Mouse (Mus musculus) lung, embryonic 16.5 days (tissue): ENCODE results near the gene Zfp78. TPM values are rescaled to one million over a fixed set of nuclear protein-coding genes. Genes with fewer than 3 reads are reported as not detected.

ENCODE experiments used
- ATAC-seq: fragments of 200-750 bp; cut with Nextera tagmentation; 2 replicates; pipeline ENCODE4 v1.8.0; 2017; ENCODE audit warnings: low read depth, mild to moderate bottlenecking, moderate library complexity
- H3K27ac ChIP-seq: fragments of 300-500 bp; sonication (generic); 2 replicates; pipeline ENCODE4 v1.5.1; 2014; ENCODE audit warnings: mild to moderate bottlenecking, control low read depth, low read length
- H3K27me3 ChIP-seq: fragments of 300-500 bp; sonication (generic); 2 replicates; pipeline ENCODE4 v1.6.1; 2014; ENCODE audit warnings: low read depth, low read length, mixed read lengths; ENCODE audit not compliant: control insufficient read depth, insufficient read depth
- H3K36me3 ChIP-seq: fragments of 300-500 bp; sonication (generic); 2 replicates; pipeline ENCODE4 v1.6.1; 2014; ENCODE audit warnings: low read length; ENCODE audit not compliant: control insufficient read depth, insufficient read depth
- H3K4me1 ChIP-seq: fragments of 300-500 bp; sonication (generic); replicated peaks from 2 replicates; pipeline ENCODE4 v1.6.1; 2014; ENCODE audit warnings: low read length, mixed read lengths; ENCODE audit not compliant: control insufficient read depth, insufficient read depth
- H3K4me2 ChIP-seq: fragments of 300-500 bp; sonication (generic); 2 replicates; pipeline ENCODE4 v1.6.1; 2014; ENCODE audit warnings: low read depth, low read length, control low read depth
- H3K4me3 ChIP-seq: fragments of 300-500 bp; sonication (generic); 2 replicates; pipeline ENCODE4 v1.5.1; 2014; ENCODE audit warnings: mild to moderate bottlenecking, low read length, control low read depth
- H3K9ac ChIP-seq: fragments of 300-500 bp; sonication (generic); 2 replicates; pipeline ENCODE4 v1.6.1; 2014; ENCODE audit warnings: low read length, control low read depth
- H3K9me3 ChIP-seq: fragments of 300-500 bp; sonication (generic); 2 replicates; pipeline ENCODE4 v1.6.1; 2016; ENCODE audit warnings: low read length; ENCODE audit not compliant: control insufficient read depth
- WGBS: fragments of 180-500 bp; shearing (Covaris S2); extraction: QIAGEN DNeasy Blood & Tissue Kit; methylation state at CpG from one replicate; pipeline ENCODE4 v1.1.7; 2014; 5-methylcytosine and 5-hydroxymethylcytosine counted together
- polyA plus RNA-seq: library from polyadenylated mRNA; unstranded; fragments of >200 nt; fragmentation: Nextera tagmentation; extraction: Ambion mirVana; gene quantifications from 2 replicates; pipeline ENCODE4 v1.2.1, GENCODE M21; 2015

Zfp78 gene
- 3.1 TPM in 2 replicates for polyA plus RNA-seq

GRCm38 (mm10) chr7:6363047-6363488 is at the start of gene Zfp78:
Gene Zfp78 (plus strand): TSS chr7:6363280.
- Histone ChIP-seq H3K4me2 (peak within 1 kb of the TSS; percentile 70), H3K9me3 (no peaks in the 10 kb centered on the region), H3K27me3 (no peaks in the 10 kb centered on the region), H3K36me3 (no peaks in the 10 kb centered on the region), H3K4me3 (peak within 1 kb of the TSS; percentile 65), H3K27ac (peak within 1 kb of the TSS; percentile 94), H3K9ac (peak within 1 kb of the TSS; percentile 79), H3K4me1 (peaks cover 9% of the 10 kb centered on the region)
- peak; percentile 83 for ATAC-seq
- WGBS: 0% methylated on average over 23 of the region's 23 CpGs

GRCm38 (mm10) chr7:6330458-6331232 is 32.4 kb upstream of the Zfp78 start:
- H3K9ac ChIP-seq: peak overlapping the region; percentile 84
- H3K27me3 ChIP-seq: no peaks in the 10 kb centered on the region
- 12% methylated on average over 23 of the region's 23 CpGs for WGBS
- H3K36me3 ChIP-seq: peaks cover 2% of the 10 kb centered on the region; the same call in 1 of the 2 replicates
- ATAC-seq: peak; percentile 77
- H3K4me3 ChIP-seq: peak overlapping the region; percentile 62
- peak overlapping the region; percentile 75 for H3K4me2 ChIP-seq
- H3K27ac ChIP-seq: peak overlapping the region; percentile 83
- H3K4me1 ChIP-seq: peaks cover 5% of the 10 kb centered on the region; the same call in 1 of the 2 replicates
- no peaks in the 10 kb centered on the region for H3K9me3 ChIP-seq

GRCm38 (mm10) chr7:6331233-6331956 is 31.7 kb upstream of the Zfp78 start, which contains the start of gene Zfp583:
Gene Zfp583 (minus strand): TSS chr7:6331285.
- Histone ChIP-seq H3K27ac (peak within 1 kb of the TSS; percentile 83), H3K9ac (peak within 1 kb of the TSS; percentile 84), H3K4me2 (peak within 1 kb of the TSS; percentile 75), H3K9me3 (no peaks in the 10 kb centered on the region), H3K4me1 (peaks cover 5% of the 10 kb centered on the region; the same call in 1 of the 2 replicates), H3K36me3 (no peaks in the 10 kb centered on the region), H3K27me3 (no peaks in the 10 kb centered on the region), H3K4me3 (peak within 1 kb of the TSS; percentile 62)
- WGBS: 5% methylated on average over 30 of the region's 31 CpGs
- ATAC-seq: peak; percentile 96

- no peak for ATAC-seq
- no peak overlapping the region for H3K9ac ChIP-seq
Observed at GRCm38 (mm10) chr7:6339865-6340264, 23.2 kb upstream of the Zfp78 start.

GRCm38 (mm10) chr7:6343501-6344071 is 19.5 kb upstream of the Zfp78 start, which contains the start of gene Gm3854:
Gene Gm3854 (plus strand): TSS chr7:6343759.
- Histone ChIP-seq H3K27me3 (no peaks in the 10 kb centered on the region), H3K4me1 (no peaks in the 10 kb centered on the region), H3K27ac (no peak within 1 kb of the TSS), H3K4me2 (peak within 1 kb of the TSS; percentile 52), H3K9me3 (no peaks in the 10 kb centered on the region), H3K36me3 (no peaks in the 10 kb centered on the region), H3K9ac (peak within 1 kb of the TSS; percentile 73), H3K4me3 (peak within 1 kb of the TSS; percentile 71)
- peak; percentile 92 for ATAC-seq
- WGBS: under 1% methylated on average over 26 of the region's 26 CpGs

More at GRCm38 (mm10) chr7:6339865-6340264, 23.2 kb upstream of the Zfp78 start:
- no peaks in the 10 kb centered on the region for H3K4me1 ChIP-seq
- H3K4me3 ChIP-seq: no peak overlapping the region
- H3K36me3 ChIP-seq: no peaks in the 10 kb centered on the region
- no peaks in the 10 kb centered on the region for H3K9me3 ChIP-seq
- no peaks in the 10 kb centered on the region for H3K27me3 ChIP-seq
- H3K4me2 ChIP-seq: no peak overlapping the region
- H3K27ac ChIP-seq: no peak overlapping the region
- WGBS: 71% methylated on average over 5 of the region's 5 CpGs

GRCm38 (mm10) chr7:6344124-6344523 is 19.0 kb upstream of the Zfp78 start:
- Histone ChIP-seq H3K36me3 (no peaks in the 10 kb centered on the region), H3K9ac (peak overlapping the region; percentile 73), H3K4me1 (no peaks in the 10 kb centered on the region), H3K9me3 (no peaks in the 10 kb centered on the region), H3K4me3 (peak overlapping the region; percentile 71), H3K4me2 (peak overlapping the region; percentile 52), H3K27me3 (no peaks in the 10 kb centered on the region), H3K27ac (no peak overlapping the region)
- WGBS: 26% methylated on average over 10 of the region's 10 CpGs
- no peak for ATAC-seq

GRCm38 (mm10) chr7:6358121-6358520 is 5.0 kb upstream of the Zfp78 start:
- Histone ChIP-seq H3K27me3 (no peaks in the 10 kb centered on the region), H3K9ac (no peak overlapping the region), H3K27ac (no peak overlapping the region), H3K4me2 (no peak overlapping the region), H3K4me1 (no peaks in the 10 kb centered on the region), H3K9me3 (no peaks in the 10 kb centered on the region), H3K36me3 (no peaks in the 10 kb centered on the region), H3K4me3 (no peak overlapping the region)
- WGBS: 62% methylated on average over 2 of the region's 2 CpGs
- ATAC-seq: no peak

- H3K9me3 ChIP-seq: no peaks in the 10 kb centered on the region
- H3K4me1 ChIP-seq: peaks cover 5% of the 10 kb centered on the region
- no peak overlapping the region for H3K4me3 ChIP-seq
- WGBS: 52% methylated on average over 10 of the region's 10 CpGs
- H3K36me3 ChIP-seq: no peaks in the 10 kb centered on the region
- no peaks in the 10 kb centered on the region for H3K27me3 ChIP-seq
- no peak overlapping the region for H3K4me2 ChIP-seq
- no peak for ATAC-seq
- no peak overlapping the region for H3K27ac ChIP-seq
- H3K9ac ChIP-seq: no peak overlapping the region
Observed at GRCm38 (mm10) chr7:6358937-6359590, 4.0 kb upstream of the Zfp78 start.
